Mouse (Mus musculus): ENCODE results near the gene Tfrc.

The Tfrc gene

DNA sequence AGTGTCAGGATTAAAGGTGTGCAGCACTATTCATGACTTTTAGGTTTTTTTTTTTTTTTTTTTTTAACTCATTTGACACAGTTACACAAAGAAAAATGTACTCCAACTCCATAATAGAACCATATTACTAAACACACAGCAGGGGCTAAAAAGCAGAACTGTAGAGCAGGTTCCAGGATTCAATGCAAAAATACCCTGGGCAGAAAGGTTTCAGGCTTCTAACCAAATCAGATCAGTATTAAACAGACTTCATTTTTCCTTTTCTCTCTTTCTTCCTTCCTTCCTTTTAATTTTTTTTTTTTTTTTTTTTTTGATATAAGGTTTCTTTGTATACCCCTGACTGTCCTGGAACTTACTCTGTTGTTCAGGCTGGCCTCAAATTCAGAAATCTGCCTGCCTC lies 41.7 kb downstream of the Tfrc start:
- DNase-seq (ENCODE audit: low spot score): no peak

DNA sequence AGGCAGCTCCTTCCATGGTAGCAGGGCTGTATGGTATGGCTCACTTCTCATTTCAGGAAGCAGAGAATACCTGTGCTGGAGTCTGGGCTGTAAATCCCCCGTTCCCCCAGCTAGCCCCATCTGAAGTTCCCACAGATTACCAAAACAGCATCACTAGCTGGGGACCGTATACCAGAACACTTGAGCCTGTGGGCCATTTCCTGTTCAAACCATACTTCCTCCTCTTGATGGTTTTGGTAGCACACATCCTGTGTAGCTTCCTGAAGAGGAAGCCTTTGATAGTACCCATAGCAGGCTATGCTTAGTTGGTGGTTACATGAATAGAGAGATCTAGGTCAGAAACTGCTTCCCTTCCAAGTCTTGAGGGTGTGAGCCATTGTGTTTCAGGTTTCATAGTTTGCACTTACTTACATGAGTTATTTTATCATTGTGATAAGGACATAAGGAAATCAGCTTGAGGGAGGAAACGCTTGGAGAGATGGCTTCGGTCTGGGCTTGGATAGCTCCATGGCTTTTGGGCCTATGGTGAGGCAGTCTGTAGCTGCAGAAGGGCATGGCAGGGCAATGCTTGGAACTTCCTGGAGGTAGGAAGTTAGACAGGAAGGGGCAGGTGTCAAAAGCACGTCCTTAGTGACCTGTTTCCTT lies 42.4 kb downstream of the Tfrc start:
- no peak for DNase-seq (ENCODE audit: low spot score)

DNA sequence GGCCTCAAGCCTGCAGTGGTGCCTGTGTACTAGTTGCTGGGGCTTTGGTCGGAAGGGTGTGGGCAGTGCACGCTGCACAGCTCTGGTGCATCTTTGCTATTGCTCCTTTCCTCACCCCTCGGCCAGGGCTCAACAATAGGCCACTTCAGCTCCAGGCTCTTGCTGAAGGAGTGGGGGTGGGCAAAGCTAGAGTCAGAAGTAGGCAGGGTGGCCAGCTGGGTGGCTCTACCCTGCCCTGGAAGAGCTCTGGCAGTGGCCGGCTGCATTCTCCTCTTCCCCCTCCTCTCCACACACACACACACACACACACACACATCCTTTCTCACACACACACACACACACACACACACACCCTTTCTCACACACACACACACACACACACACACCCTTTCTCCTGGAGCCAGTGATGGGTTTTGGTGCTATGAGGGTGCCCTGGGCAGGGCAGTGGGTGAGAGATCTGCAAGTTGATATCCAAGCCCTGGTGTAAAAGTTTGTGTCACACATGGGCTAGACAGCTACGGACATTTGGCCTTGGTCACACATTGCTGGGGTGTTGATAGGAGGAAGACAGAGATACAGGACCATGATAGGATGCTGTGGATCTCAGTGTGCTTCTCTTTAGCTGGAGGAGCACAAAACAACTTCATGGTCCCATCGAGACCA lies 45.5 kb downstream of the Tfrc start:
- no peak for DNase-seq (ENCODE audit: low spot score)

DNA sequence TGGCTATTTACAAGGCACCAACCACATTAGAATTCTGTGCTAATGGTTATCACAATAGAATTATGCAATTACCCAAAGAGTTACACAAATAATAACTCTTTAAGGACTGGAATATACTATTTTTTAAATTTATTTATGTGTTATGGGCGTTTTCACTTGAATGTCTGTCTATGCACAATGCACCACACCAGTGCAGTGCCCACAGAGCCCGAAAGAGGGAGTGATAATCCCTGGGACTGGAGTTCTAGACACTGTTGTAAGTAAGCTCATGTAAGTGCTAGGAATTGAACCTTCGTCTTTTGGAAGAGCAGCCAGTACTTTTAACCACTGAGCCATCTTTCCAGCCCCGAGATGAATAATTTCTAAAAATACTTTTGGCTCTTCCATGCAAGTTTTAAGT lies 46.8 kb downstream of the Tfrc start:
- DNase-seq (ENCODE audit: low spot score): no peak

DNA sequence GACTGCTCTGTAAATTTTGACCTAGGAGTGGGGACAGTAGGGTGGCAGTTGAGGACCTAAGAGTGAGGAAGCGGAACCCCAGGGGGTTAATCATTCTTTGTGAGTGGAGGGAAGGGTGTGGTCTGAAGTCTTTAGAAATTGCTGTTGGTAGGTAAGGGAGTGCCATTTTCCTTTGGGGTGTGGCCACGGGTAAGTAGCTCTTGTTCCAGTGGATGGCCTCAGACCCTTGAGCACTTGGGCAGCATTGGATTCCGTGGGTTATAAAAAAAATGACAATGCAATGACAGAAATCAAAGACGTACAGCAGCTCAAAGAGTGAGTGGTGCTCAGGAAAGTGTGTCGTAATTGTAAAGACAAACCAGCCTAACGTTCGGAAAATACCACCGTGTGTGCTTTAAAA lies 47.6 kb downstream of the Tfrc start:
- no peak for DNase-seq (ENCODE audit: low spot score)

DNA sequence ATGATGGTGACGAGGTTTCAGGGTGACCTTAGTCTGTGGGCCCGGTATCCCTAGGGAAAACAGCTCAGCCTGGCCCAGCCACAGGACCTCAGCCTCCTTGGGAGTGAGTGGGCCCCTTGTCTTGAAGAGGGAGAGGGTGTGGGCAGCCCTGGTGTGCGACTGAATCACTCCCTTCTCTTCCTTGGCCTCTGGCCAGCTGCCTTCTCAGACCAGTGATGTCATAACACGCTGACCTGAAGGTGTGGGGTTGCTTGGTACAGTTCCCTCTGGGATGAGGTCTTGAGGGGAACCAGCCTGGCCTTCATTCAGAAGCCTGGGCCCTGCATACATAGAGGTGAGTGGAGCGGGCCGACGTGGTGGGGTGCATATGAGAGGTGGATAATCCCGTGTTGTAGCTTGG lies 48.1 kb downstream of the Tfrc start:
- no peak for DNase-seq (ENCODE audit: low spot score)

DNA sequence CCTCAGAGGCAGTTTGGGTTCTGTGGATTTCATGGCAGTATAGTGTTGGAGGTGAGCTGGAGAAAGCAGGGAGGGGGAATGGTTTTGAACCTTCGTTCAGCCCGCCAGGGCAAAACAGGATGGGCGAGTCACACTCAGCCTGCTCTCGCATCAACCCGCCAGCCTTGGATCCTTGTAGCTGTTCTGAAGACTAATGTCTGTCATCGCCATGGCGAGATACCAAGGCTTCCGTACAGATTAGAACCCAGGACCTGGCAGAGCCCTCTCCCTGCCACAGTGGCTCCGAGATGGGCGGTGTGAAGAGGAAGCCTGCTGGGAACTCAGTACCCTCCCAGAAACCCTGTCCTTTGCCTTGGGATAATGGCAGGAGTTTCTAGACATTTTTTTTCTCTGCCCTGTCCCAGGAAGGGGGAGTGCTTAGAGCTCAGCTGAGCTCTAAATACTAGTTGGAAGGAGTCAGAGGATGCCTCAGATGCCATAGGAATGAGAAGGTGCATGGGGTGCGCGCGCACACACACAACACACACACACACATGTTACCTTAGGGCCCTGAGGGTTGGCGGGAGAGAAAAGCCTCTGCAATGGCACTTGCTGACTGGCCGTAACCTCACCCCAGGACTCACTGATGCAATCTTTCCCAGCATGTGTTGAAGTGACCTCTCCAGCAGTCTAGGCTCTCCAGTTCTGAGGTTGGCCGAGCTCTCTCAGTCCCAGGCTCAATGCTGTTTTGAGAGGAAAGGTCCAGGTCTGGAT lies 49.0 kb downstream of the Tfrc start:
- no peak for DNase-seq (ENCODE audit: low spot score)

DNA sequence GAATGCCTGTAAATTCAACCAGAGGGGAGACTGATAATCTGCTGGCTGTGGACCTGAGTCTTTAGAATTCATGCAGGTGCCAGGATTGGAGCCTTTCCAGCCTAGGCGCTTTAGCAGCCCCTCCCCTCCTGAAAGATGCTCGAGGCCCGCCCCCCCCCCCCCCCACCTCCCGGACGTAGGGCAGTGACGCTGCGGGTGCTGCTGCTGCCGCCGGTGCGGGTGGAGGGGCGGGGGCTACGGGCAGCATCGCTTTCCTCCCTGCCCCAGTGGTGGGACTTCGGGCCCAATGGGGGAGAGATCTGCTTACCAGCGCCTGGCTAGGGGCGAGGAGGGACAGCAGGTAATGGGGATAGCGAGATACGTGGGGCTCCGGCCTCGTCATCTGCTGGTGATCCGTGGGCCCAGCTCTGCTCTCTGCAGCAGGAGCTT lies 50.0 kb downstream of the Tfrc start:
- DNase-seq (ENCODE audit: low spot score): no peak

DNA sequence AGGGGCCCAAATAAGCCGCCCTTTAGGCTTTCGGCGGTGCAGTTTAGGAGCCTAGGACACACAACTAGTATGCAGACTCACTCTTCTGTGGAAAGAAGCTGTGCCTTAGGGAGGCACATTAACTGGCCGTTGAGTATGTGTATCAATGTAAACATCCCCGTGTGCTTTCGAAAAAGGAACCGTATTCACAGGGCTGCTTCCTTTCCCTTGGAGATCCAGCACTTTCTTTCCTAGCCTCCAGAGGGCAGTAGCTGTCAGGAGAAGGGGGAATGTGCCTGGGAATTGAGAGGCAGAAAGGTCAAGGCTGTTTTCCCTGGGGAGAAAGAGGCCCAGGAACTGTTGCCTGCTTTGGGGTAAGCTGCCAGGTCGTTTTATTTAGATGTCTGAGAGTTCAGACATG lies 50.7 kb downstream of the Tfrc start:
- DNase-seq (ENCODE audit: low spot score): no peak

DNA sequence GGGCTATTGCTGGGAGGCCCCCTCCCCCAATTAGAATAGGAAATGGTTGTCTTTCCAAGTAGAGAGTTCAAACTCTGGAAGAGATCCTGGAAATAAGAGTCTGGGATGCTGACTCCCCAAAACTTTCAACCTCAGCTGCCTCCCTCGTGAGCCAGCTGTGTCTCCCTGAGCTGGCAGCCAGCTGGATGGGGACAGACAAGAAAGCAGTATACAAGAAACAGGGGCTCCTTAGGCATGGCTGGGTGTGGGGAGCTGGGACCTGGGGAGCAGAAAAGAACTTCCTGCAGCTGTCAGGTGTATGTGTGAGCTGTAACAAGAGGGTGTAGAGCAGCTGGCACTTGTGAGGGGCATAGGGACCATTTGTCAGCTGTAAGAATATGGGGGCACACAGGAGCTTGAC lies 51.4 kb downstream of the Tfrc start:
- DNase-seq (ENCODE audit: low spot score): no peak

DNA sequence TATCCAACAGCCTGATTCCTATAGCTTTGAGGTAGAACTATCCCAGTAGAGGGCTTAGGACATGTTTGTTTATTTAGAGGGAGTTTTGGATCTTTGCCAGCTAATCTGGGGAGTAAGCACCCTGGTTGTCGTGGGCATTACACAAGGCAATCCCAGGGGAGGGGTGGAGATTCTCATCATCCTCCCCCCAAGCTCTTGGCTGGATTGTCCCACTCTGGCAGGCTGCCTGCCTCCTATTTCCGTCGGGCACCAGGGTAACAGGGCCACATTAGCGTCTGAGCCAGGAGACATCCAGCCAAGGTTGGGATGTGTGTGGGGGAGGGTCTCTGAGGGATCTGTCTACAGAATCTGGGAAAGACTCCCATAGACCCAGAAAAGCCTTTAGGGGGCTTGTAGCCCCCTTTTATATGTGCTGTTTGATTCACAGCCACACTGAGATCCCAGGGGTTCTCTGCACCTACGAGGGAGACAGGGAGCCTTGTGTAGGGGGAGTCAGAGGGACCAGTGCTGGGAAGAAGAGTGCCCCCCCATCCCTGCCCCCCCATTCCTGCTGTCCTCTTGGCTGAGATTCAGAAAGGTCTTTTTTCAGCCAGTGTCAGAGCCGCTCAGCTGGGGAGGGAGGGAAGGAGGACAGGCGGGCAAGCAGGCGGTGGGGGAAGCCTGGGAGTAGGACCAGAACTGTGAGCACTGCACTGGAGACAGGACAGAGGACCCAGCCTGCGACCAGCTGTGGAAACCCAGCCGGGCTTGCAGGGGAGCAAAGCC lies 52.0 kb downstream of the Tfrc start:
- DNase-seq (ENCODE audit: low spot score): peak; percentile 62

DNA sequence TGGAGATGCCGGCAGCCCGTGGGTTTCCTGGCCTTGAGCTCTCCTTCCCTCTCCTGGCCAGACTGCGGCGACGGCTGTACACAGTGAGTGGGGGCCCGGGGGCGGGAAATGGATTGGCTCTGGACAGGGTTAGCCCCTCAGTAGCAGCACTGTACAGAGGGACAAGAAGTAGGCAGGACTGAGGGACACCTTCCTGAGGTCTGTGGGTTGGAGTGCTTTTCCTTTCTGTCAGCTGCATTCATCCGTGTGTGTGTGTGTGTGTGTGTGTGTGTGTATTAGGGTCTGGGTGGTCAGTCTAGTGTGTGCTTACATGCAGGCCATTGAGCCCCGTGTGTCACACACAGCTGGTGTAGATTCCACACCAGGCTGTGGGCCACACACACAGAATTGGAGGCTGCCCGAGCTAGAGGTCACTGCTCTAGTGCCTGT lies 52.8 kb downstream of the Tfrc start:
- DNase-seq (ENCODE audit: low spot score): no peak

DNA sequence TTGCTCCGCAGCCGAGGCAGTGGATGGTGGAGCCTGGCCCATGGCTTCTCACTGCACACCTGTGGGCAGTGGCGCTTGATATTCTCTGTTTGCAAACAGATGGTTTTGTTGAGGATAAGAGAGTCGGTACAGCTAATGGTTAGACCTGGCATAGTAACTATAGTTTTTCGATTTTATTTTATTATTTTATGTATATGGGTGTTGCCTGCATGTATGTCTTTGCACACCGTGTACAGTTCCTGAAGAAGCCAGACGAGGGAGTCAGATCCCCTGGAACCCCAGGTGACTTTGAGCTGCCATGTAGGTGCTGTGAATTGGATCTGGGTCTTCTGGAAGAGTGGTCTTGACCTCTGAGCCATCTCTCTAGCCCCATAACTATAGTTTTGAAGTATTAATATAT lies 53.7 kb downstream of the Tfrc start:
- no peak for DNase-seq (ENCODE audit: low spot score)

DNA sequence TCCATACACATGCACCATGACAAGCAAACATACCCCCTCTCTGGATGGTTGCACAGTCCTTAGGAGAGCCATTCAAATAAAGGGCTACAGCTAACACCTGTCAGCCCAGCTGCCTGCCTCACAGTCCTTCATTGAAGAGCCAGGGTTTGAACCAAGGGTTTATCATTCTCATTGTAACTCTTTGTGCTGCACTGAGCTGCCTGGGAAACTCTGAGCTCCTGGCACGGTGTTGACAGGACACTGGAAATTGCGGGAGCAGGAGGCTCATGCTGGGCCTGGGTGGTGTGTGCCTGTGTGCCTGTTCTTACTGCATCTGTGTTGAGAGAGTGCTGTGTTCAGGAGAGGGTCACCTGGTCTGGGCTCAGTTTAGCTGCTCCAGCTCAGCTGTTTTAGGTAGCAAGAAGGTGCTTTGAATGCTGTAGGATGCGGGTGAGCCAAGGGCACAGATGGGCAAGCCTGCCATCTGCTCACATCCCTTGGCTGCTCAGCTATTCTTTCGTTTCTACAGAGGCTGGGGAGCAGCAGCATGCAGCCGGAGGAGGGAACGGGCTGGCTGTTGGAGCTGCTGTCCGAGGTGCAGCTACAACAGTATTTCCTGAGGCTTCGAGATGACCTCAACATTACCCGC lies 54.6 kb downstream of the Tfrc start:
- DNase-seq (ENCODE audit: low spot score): no peak

DNA sequence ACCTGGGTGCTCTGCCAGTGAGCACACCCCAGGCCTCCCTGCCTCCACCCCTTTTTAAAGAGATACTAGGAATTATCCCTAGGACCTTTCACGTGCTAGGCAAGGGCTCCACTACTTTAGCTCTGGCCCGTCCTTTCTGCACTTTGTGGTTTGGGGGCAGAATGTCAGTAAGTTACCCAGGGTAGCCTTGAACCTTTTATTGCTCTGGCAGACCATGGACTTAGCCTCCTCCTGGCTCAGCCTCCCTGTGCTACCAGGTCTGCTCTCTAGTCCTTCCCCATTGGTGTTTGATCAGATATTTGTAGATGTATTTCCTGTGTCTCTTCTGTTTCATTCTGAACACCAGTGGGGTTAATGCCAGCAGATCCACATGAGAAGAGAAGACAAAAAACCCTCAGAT lies 55.5 kb downstream of the Tfrc start:
- DNase-seq (ENCODE audit: low spot score): no peak

DNA sequence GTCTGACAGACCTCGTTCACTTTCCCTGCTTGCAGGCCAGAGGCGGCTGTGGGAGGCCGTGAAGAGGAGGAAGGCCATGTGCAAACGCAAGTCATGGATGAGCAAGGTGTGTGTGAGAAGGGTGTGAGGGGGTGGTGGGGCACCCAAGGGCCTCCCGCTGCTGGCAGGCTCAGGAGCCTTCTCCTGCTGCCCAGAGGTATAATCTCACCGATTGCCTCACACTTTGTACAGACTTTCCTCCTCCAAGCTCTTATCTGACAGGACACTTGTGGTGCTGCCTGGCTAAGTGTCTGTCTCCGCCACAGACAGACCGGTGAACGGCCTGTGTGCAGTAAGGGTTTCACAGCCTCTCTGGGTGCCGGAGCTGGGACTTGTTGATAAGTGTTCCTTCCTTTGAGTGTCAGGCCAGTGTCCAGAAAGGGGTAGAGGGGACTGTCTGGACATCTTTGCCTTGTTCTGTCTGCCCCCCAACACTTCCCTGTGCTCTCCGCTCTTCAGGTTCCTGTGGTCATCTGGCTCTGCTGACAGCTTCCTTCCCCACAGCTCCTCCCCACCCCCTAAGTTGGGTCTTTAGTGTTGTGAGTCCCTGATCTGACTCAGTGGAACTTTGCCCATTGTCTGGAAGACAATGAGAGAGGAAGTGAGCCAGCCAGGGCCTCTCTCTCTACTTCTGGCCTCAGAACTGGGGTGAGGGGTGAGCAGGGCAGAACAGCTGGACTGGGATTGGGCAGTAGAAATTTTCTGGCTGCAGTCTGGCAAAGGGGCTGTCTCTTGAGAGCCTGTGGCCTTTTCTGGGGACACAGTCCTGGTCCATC lies 57.3 kb downstream of the Tfrc start:
- no peak for DNase-seq (ENCODE audit: low spot score)

DNA sequence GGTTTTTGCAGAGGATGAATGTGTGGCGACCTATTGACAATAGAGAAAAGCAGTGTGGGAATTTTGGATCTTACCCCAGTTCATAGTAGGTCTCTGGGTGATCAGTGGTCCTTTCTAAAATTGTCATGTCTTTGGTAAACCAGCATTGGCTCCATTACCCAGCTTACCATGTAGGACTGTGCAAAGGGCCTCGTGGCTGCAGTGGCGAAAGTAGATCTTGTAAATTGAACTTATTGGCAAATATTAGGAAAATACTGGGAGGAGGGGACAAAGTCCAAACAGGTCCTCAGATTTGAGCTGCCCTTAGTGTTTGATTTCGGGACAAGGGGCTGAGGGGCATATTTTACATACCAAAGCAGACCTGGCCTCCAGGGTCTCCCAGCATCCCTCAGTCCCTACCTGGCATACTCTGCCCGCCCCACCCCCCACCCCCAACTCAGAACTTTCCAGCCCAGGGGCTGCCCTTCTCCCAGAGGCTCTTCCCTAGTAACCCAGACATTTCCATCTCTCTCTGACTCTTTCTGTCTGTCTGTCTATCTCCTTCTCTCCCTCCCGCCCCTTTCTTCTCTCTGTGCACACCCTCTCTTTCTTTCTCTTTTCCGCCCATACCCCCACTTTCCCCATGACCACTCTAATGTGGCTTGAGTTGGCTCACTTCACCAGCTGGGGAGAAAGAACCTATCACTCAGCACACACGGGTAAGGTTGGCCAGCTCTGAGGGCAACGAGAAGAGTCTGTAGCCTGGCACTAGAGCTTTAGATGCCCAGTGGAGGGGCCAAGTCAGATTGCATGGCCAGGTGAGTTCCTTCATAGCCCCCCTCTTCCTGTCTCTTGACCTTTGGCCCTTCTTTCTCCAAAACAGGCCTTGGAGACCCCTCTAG lies 58.2 kb downstream of the Tfrc start:
- no peak for DNase-seq (ENCODE audit: low spot score)

DNA sequence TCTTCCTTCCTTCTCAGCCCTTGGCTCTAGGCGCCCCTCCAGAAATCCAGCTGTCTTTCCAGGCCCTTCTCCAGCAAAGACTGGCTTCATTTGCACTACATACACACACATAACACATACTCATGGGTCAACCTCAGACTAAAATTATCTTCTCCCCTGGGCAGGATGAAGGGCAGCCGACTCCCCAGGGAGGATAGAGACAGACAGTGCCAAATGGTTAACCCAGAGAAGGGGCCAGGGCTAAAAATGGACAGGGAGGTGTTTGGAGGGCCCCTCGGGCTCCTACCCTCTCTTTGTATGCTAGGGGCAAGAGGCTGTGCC lies 58.8 kb downstream of the Tfrc start:
- DNase-seq (ENCODE audit: low spot score): no peak

DNA sequence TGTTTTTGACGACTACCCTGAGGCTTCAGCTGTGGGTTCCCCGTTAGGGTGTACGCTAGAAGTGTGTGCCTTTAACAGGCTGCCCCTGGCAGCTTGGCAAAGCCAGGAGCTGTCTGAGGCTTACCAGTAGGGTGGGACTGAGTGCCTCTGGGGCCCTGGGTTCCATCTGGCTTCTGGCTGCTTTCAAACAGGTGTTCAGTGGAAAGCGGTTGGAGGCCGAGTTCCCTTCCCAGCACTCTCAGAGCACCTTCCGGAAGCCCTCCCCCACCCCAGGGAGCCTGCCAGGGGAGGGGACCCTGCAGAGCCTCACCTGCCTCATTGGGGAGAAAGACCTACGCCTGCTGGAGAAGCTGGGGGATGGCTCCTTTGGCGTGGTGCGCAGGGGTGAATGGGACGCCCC lies 59.3 kb downstream of the Tfrc start:
- no peak for DNase-seq (ENCODE audit: low spot score)

DNA sequence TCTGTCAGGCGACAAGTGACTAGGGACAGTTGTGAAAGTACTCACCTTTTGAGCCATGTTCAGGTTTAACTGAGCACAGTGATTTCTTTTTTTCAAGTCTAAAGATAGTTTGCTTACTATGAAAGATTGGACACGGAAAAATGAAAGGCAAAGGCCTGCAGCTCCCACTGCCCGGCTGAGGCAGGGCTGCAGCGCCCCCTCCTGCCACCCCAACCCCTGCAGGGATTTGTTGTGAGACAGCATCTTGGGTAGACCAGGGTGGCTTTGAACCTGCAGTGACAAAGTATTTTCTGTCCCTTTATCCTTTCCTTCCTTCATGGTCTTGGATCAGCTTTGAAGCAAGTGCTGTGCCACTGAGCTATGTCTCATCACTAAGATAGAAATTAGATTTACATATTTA lies 59.8 kb downstream of the Tfrc start:
- no peak for DNase-seq (ENCODE audit: low spot score)

DNA sequence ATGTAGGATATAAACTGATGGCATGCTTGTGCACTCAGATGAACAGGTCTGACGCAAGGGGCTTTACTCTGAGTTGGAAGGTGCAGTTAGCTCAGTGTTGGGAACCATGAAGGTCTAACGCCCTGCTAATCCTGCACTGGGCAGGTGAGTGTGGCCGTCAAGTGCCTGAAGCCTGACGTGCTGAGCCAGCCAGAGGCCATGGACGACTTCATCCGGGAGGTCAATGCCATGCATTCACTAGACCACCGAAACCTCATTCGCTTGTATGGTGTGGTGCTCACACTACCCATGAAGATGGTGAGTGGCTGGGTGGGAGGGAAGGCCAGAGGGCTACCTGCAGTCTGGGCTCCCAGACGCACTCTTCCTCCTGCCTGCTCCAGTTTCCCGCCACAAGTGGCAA lies 60.5 kb downstream of the Tfrc start:
- DNase-seq (ENCODE audit: low spot score): no peak

Data from testis, postnatal 14 days (tissue).